Mouse (Mus musculus) heart, embryonic 13.5 days (tissue): ENCODE measurements around the gene 9430097D07Rik. TPM values are rescaled to one million over a fixed set of nuclear protein-coding genes. Genes with fewer than 3 reads are reported as not detected.

Source experiments
- ATAC-seq: fragments of 200-750 bp; cut with Nextera tagmentation; 2 replicates; pipeline ENCODE4 v1.8.0; 2017; ENCODE audit warnings: moderate TSS enrichment; ENCODE audit not compliant: insufficient number of reproducible peaks, low FRiP score, low TSS enrichment; ENCODE audit errors: extremely low read depth
- H3K27ac ChIP-seq: fragments of 300-500 bp; sonication (generic); replicated peaks from 2 replicates; pipeline ENCODE4 v1.5.1; 2015; ENCODE audit warnings: moderate library complexity, mild to moderate bottlenecking, inconsistent platforms
- H3K27me3 ChIP-seq: fragments of 300-500 bp; sonication (generic); replicated peaks from 2 replicates; pipeline ENCODE4 v1.6.1; 2015; ENCODE audit warnings: mild to moderate bottlenecking, inconsistent platforms
- H3K36me3 ChIP-seq: fragments of 300-500 bp; sonication (generic); 2 replicates; pipeline ENCODE4 v1.6.1; 2015; ENCODE audit warnings: mild to moderate bottlenecking, inconsistent platforms
- H3K4me1 ChIP-seq: fragments of 300-500 bp; sonication (generic); 2 replicates; pipeline ENCODE4 v1.6.1; 2015; ENCODE audit warnings: inconsistent platforms
- H3K4me2 ChIP-seq: fragments of 300-500 bp; sonication (generic); 2 replicates; pipeline ENCODE4 v1.6.1; 2015; ENCODE audit warnings: inconsistent platforms, mild to moderate bottlenecking, moderate library complexity
- H3K4me3 ChIP-seq: fragments of 300-500 bp; sonication (generic); 2 replicates; pipeline ENCODE4 v1.5.1; 2015; ENCODE audit warnings: moderate library complexity, mild to moderate bottlenecking, inconsistent platforms
- H3K9ac ChIP-seq: fragments of 300-500 bp; sonication (generic); 2 replicates; pipeline ENCODE4 v1.6.1; 2015; ENCODE audit warnings: inconsistent platforms, mild to moderate bottlenecking, moderate library complexity
- H3K9me3 ChIP-seq: fragments of 300-500 bp; sonication (generic); 2 replicates; pipeline ENCODE4 v1.6.1; 2016; ENCODE audit warnings: inconsistent platforms
- WGBS: fragments of 180-500 bp; shearing (Covaris S2); methylation state at CpG from one replicate; pipeline ENCODE4 v1.1.7; 2015; ENCODE audit warnings: mixed read lengths; 5-methylcytosine and 5-hydroxymethylcytosine counted together
- polyA plus RNA-seq: library from polyadenylated mRNA; unstranded; fragments of >200 nt; fragmentation: Nextera tagmentation; extraction: Ambion mirVana; gene quantifications from 2 replicates; pipeline ENCODE4 v1.2.1, GENCODE M21; 2015

9430097D07Rik gene
- polyA plus RNA-seq, 1 experiment from 2014 or later: 0.21 TPM

DNA sequence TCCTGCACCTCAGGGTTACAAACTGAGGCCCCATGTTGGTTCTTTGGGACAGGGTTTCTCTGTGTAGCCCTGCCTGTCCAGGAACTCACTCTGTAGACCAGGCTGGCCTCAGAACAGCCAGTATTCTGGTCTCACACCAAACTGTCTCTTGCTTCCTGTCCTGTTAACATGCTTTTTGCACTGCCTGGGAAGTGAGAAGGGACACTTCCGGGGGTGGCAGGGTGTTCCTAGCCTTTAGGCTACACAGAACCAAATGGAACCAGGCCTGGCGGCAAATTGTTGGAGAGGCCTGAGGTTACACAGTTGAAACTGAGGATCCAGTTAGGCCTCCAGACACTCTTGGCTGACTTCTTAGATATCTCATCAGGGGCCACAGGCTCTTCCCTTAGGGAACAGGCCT is 42.3 kb downstream of the 9430097D07Rik start:
- no peak for ATAC-seq
- no peak overlapping the region for H3K27ac ChIP-seq
- WGBS: 72% methylated on average over 2 of the region's 2 CpGs

DNA sequence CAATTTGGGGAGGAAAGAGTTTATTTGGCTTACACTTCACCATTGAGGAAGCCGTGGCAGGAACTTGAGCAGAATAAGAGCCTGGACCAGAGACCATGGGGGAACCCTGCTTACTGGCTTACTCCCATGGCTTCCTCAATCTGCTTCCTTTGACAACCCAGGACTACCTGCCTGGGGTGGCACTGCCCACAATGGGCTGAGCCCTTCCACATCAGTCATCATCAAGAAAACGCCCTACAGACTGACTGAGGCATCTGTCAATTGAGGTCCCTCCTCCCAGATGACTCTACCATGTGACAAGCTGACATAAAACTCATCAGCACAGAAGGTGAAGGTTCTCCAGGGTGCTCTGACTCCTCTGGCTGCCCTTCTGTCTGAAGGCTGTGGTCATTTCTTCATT is 45.0 kb downstream of the 9430097D07Rik start:
- 69% methylated on average over 2 of the region's 2 CpGs for WGBS
- Histone ChIP-seq H3K4me1 (peaks cover 12% of the 10 kb centered on the region), H3K9ac (no peak overlapping the region), H3K27me3 (no peaks in the 10 kb centered on the region), H3K27ac (no peak overlapping the region), H3K9me3 (no peaks in the 10 kb centered on the region), H3K36me3 (no peaks in the 10 kb centered on the region), H3K4me2 (no peak overlapping the region), H3K4me3 (no peak overlapping the region)
- ATAC-seq: no peak

More for the DNA sequence above, 42.3 kb downstream of the 9430097D07Rik start:
- Histone ChIP-seq H3K27me3 (no peaks in the 10 kb centered on the region), H3K4me3 (no peak overlapping the region), H3K4me2 (no peak overlapping the region), H3K9me3 (no peaks in the 10 kb centered on the region), H3K36me3 (no peaks in the 10 kb centered on the region), H3K9ac (no peak overlapping the region), H3K4me1 (peaks cover 35% of the 10 kb centered on the region)

DNA sequence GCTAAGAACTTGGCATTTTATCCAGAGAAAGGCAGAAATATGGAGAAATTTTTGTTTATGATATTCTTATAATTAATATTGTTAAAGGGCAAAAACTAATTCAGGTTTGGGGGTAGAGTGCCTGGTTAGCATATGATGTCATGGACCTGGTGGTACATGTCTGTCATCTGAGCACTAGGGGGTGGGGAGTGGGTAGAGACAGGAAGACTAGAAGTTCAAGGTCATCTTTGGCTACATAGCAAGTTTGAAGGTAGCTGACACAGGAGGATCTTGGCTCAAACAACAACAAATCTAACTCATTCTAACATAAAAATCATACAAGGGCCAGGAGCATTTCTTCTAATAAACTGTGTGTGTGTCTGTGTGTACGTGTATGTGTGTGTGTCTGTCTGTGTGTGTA is 47.2 kb downstream of the 9430097D07Rik start:
- H3K4me2 ChIP-seq: no peak overlapping the region
- no peaks in the 10 kb centered on the region for H3K4me1 ChIP-seq
- no peak for ATAC-seq
- H3K36me3 ChIP-seq: no peaks in the 10 kb centered on the region
- 72% methylated on average over 1 of the region's 1 CpGs for WGBS
- no peak overlapping the region for H3K4me3 ChIP-seq
- no peak overlapping the region for H3K9ac ChIP-seq
- no peak overlapping the region for H3K27ac ChIP-seq
- no peaks in the 10 kb centered on the region for H3K27me3 ChIP-seq
- H3K9me3 ChIP-seq: no peaks in the 10 kb centered on the region

DNA sequence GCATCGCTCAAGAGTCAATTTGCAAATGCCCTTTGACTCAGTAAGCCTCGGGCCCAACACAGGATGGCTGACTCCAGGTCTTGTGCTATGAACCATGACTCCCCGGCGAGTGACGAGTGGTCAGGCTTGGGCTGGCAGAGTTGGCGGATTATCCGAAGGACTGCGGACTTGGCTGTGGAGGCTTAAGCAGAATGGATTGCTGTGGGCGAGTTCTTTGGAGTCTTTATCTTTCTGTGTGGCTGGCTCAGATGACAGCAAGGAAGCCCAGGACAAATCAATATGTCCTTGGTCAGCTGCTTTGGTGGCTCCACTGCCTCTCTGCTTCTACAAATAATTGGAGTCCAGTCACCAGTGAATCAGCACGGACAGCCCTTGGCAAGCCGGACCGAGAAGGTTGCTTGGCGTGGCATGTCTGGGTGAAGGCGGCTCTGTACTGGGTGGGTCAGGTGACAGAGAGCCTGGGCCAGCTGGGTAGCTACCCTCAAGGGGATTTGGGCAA is 48.0 kb downstream of the 9430097D07Rik start:
- Histone ChIP-seq H3K9me3 (no peaks in the 10 kb centered on the region), H3K4me1 (no peaks in the 10 kb centered on the region), H3K4me3 (no peak overlapping the region), H3K4me2 (no peak overlapping the region), H3K9ac (no peak overlapping the region), H3K36me3 (no peaks in the 10 kb centered on the region), H3K27me3 (no peaks in the 10 kb centered on the region), H3K27ac (no peak overlapping the region)
- ATAC-seq: no peak
- 79% methylated on average over 14 of the region's 14 CpGs for WGBS

DNA sequence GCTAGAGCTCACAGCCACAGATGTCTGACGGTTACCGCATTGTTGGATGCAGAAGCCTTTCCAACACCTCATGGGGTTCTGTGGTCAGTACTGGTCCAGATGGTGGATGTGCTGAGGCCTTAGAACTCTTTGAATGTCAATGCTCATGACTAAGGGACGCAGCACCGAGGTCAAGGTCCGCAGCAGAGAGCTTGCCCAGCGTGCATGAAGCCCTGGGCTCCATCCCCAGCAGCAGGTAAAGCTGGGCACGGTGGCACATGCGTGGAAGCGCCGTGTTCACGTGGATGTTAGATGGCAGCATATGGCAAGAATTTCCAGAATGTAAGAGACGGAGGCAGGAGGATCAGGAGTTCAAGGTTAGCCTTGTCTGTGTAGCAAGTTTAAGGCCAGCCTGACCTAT is 49.7 kb downstream of the 9430097D07Rik start:
- ATAC-seq: no peak
- WGBS: 78% methylated on average over 12 of the region's 12 CpGs
- Histone ChIP-seq H3K9me3 (no peaks in the 10 kb centered on the region), H3K27ac (no peak overlapping the region), H3K4me3 (no peak overlapping the region), H3K9ac (no peak overlapping the region), H3K4me1 (no peaks in the 10 kb centered on the region), H3K36me3 (no peaks in the 10 kb centered on the region), H3K27me3 (no peaks in the 10 kb centered on the region), H3K4me2 (no peak overlapping the region)

DNA sequence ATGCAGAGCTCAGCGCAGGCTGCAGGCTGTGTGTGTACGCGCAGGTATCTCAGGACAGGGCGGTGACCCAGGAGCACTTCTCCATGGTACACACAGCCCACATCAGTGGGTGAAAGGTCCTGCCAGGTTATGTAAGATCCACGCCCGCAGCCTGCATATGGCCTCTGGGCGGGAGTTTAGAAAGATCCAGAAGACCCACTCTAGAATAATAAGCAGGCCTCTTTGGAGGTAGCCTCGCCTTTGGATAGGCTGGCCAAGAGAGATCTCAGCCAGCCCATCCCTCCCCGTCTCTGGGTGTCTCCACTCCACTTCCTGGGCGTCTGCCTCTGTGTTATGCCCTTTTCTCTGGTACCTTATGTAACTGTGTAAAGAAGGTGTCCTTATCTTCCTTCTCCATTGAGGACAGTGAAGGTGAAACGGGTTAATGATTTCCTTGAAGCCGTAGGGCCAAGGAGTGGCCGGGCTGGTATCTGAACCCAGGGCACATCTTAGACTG is 50.9 kb downstream of the 9430097D07Rik start:
- H3K4me3 ChIP-seq: no peak overlapping the region
- no peaks in the 10 kb centered on the region for H3K27me3 ChIP-seq
- no peak overlapping the region for H3K9ac ChIP-seq
- no peak overlapping the region for H3K4me2 ChIP-seq
- no peak overlapping the region for H3K27ac ChIP-seq
- ATAC-seq: no peak
- WGBS: 81% methylated on average over 13 of the region's 13 CpGs
- no peaks in the 10 kb centered on the region for H3K9me3 ChIP-seq
- H3K4me1 ChIP-seq: no peaks in the 10 kb centered on the region
- no peaks in the 10 kb centered on the region for H3K36me3 ChIP-seq

Other genes starting within 250 kb of the 9430097D07Rik start
- 32.9 and 35.2 TPM in 2 replicates for gene Ciz1, start 223.4 kb downstream of the 9430097D07Rik start, polyA plus RNA-seq
- gene Dnm1, start 222.3 kb downstream of the 9430097D07Rik start, polyA plus RNA-seq: 3.4 and 4.5 TPM in 2 replicates
- 47.5 and 49.0 TPM in 2 replicates for gene 1110008P14Rik, start 193.7 kb downstream of the 9430097D07Rik start, polyA plus RNA-seq
- gene Lcn2, start 187.4 kb downstream of the 9430097D07Rik start, polyA plus RNA-seq: 0.91 and 0.98 TPM in 2 replicates
- 35.3 and 36.1 TPM in 2 replicates for gene Ptges2, start 179.8 kb downstream of the 9430097D07Rik start, polyA plus RNA-seq
- gene Naif1, start 125.2 kb downstream of the 9430097D07Rik start, polyA plus RNA-seq: 4.2 and 5.0 TPM in 2 replicates
- gene Slc25a25, start 124.2 kb downstream of the 9430097D07Rik start, polyA plus RNA-seq: 10.7 and 10.9 TPM in 2 replicates
- 5.4 and 5.7 TPM in 2 replicates for gene Fam102a, start 40.4 kb downstream of the 9430097D07Rik start, polyA plus RNA-seq
- 72.9 and 81.4 TPM in 2 replicates for gene Dpm2, start 4.8 kb downstream of the 9430097D07Rik start, polyA plus RNA-seq
- 0.36 TPM in 1 of 2 replicates, not detected in the other for gene Pip5kl1, start 887 bp downstream of the 9430097D07Rik start, polyA plus RNA-seq
- 37.6 and 38.7 TPM in 2 replicates for gene St6galnac4, start 11.4 kb upstream of the 9430097D07Rik start, polyA plus RNA-seq
- gene St6galnac6, start 24.0 kb upstream of the 9430097D07Rik start, polyA plus RNA-seq: 24.8 and 29.1 TPM in 2 replicates
- gene Ak1, start 46.1 kb upstream of the 9430097D07Rik start, polyA plus RNA-seq: 302 and 318 TPM in 2 replicates
- gene Eng, start 70.9 kb upstream of the 9430097D07Rik start, polyA plus RNA-seq: 148 and 155 TPM in 2 replicates
- 19.0 and 21.3 TPM in 2 replicates for gene Fpgs, start 128.5 kb upstream of the 9430097D07Rik start, polyA plus RNA-seq
- gene Cdk9, start 137.4 kb upstream of the 9430097D07Rik start, polyA plus RNA-seq: 60.0 and 63.2 TPM in 2 replicates
- 33.0 and 34.1 TPM in 2 replicates for gene Sh2d3c, start 145.4 kb upstream of the 9430097D07Rik start, polyA plus RNA-seq
- gene 6330409D20Rik, start 165.3 kb upstream of the 9430097D07Rik start, polyA plus RNA-seq: 0.18 and 0.28 TPM in 2 replicates
- gene Tor2a, start 181.6 kb upstream of the 9430097D07Rik start, polyA plus RNA-seq: 37.0 and 40.0 TPM in 2 replicates
- 0.11 and 0.17 TPM in 2 replicates for gene Ttc16, start 199.9 kb upstream of the 9430097D07Rik start, polyA plus RNA-seq
- gene Ptrh1, start 200.1 kb upstream of the 9430097D07Rik start, polyA plus RNA-seq: 3.9 and 4.4 TPM in 2 replicates
- 0.20 and 0.45 TPM in 2 replicates for gene Cfap157, start 208.7 kb upstream of the 9430097D07Rik start, polyA plus RNA-seq